Mouse (Mus musculus): ENCODE results near the gene Basp1. TPM values are rescaled to one million over a fixed set of nuclear protein-coding genes. Genes with fewer than 3 reads are reported as not detected.

The Basp1 gene
- polyA plus RNA-seq, 1 experiment from 2014 or later: 14.5 TPM

GRCm38 (mm10) chr15:25376914-25377313 lies 36.6 kb downstream of the Basp1 start:
- WGBS: 50% methylated on average over 3 of the region's 3 CpGs
- Histone ChIP-seq H3K4me1 (ENCODE audit: insufficient read depth, low read length) (peaks cover 6% of the 10 kb centered on the region; the same call in 1 of the 2 replicates), H3K27ac (ENCODE audit: low read length) (no peak overlapping the region)

GRCm38 (mm10) chr15:25373486-25373885 lies 40.1 kb downstream of the Basp1 start:
- Histone ChIP-seq H3K27ac (ENCODE audit: low read length) (no peak overlapping the region), H3K4me2 (replicated peaks; ENCODE audit: low read depth, low read length) (no peak overlapping the region), H3K36me3 (ENCODE audit: insufficient read depth, low read length) (no peaks in the 10 kb centered on the region), H3K9ac (replicated peaks; ENCODE audit: low read length) (no peak overlapping the region), H3K27me3 (ENCODE audit: insufficient read depth, low read length) (no peaks in the 10 kb centered on the region), H3K9me3 (ENCODE audit: low read length) (no peaks in the 10 kb centered on the region), H3K4me1 (ENCODE audit: insufficient read depth, low read length) (peaks cover 6% of the 10 kb centered on the region; the same call in 1 of the 2 replicates), H3K4me3 (ENCODE audit: low read length) (no peak overlapping the region)
- 75% methylated on average over 3 of the region's 3 CpGs for WGBS
- no peak for ATAC-seq (ENCODE audit: low FRiP score, low TSS enrichment)

More at GRCm38 (mm10) chr15:25376914-25377313, 36.6 kb downstream of the Basp1 start:
- Histone ChIP-seq H3K9ac (replicated peaks; ENCODE audit: low read length) (no peak overlapping the region), H3K4me2 (replicated peaks; ENCODE audit: low read depth, low read length) (no peak overlapping the region), H3K4me3 (ENCODE audit: low read length) (no peak overlapping the region), H3K27me3 (ENCODE audit: insufficient read depth, low read length) (no peaks in the 10 kb centered on the region), H3K36me3 (ENCODE audit: insufficient read depth, low read length) (no peaks in the 10 kb centered on the region), H3K9me3 (ENCODE audit: low read length) (no peaks in the 10 kb centered on the region)
- no peak; the same call in 1 of the 2 replicates for ATAC-seq (ENCODE audit: low FRiP score, low TSS enrichment)

GRCm38 (mm10) chr15:25369522-25369921 lies 44.0 kb downstream of the Basp1 start:
- Histone ChIP-seq H3K4me3 (ENCODE audit: low read length) (no peak overlapping the region), H3K27me3 (ENCODE audit: insufficient read depth, low read length) (no peaks in the 10 kb centered on the region), H3K9me3 (ENCODE audit: low read length) (no peaks in the 10 kb centered on the region), H3K9ac (replicated peaks; ENCODE audit: low read length) (no peak overlapping the region), H3K27ac (ENCODE audit: low read length) (no peak overlapping the region), H3K4me2 (replicated peaks; ENCODE audit: low read depth, low read length) (no peak overlapping the region), H3K36me3 (ENCODE audit: insufficient read depth, low read length) (no peaks in the 10 kb centered on the region), H3K4me1 (ENCODE audit: insufficient read depth, low read length) (0 out of 2 replicates have a peak, but pooled peaks cover 2% of the 10 kb centered on the region)
- no peak for ATAC-seq (ENCODE audit: low FRiP score, low TSS enrichment)
- WGBS: 76% methylated on average over 7 of the region's 7 CpGs

- Histone ChIP-seq H3K9ac (replicated peaks; ENCODE audit: low read length) (no peak overlapping the region), H3K9me3 (ENCODE audit: low read length) (no peaks in the 10 kb centered on the region), H3K4me2 (replicated peaks; ENCODE audit: low read depth, low read length) (no peak overlapping the region), H3K27ac (ENCODE audit: low read length) (no peak overlapping the region), H3K4me3 (ENCODE audit: low read length) (no peak overlapping the region), H3K36me3 (ENCODE audit: insufficient read depth, low read length) (no peaks in the 10 kb centered on the region; the same call in 1 of the 2 replicates), H3K27me3 (ENCODE audit: insufficient read depth, low read length) (no peaks in the 10 kb centered on the region), H3K4me1 (ENCODE audit: insufficient read depth, low read length) (0 out of 2 replicates have a peak, but pooled peaks cover 4% of the 10 kb centered on the region)
- 53% methylated on average over 5 of the region's 5 CpGs for WGBS
- no peak for ATAC-seq (ENCODE audit: low FRiP score, low TSS enrichment)
Measured at GRCm38 (mm10) chr15:25365503-25365902, 48.1 kb downstream of the Basp1 start.

- H3K9ac ChIP-seq (replicated peaks; ENCODE audit: low read length): peak overlapping the region; percentile 74
- WGBS: 35% methylated on average over 23 of the region's 23 CpGs
- ATAC-seq (ENCODE audit: low FRiP score, low TSS enrichment): 0 out of 2 replicates have a peak, but pooled peaks have one; percentile 14
- no peaks in the 10 kb centered on the region for H3K9me3 ChIP-seq (ENCODE audit: low read length)
- H3K27ac ChIP-seq (ENCODE audit: low read length): 0 out of 2 replicates have a peak overlapping the region, but pooled peaks have one; percentile 20
- H3K4me2 ChIP-seq (replicated peaks; ENCODE audit: low read depth, low read length): peak overlapping the region; percentile 77
- 0 out of 2 replicates have a peak, but pooled peaks cover 4% of the 10 kb centered on the region for H3K4me1 ChIP-seq (ENCODE audit: insufficient read depth, low read length)
- H3K27me3 ChIP-seq (ENCODE audit: insufficient read depth, low read length): no peaks in the 10 kb centered on the region
- peak overlapping the region; percentile 50 for H3K4me3 ChIP-seq (ENCODE audit: low read length)
- no peaks in the 10 kb centered on the region; the same call in 1 of the 2 replicates for H3K36me3 ChIP-seq (ENCODE audit: insufficient read depth, low read length)
Measured at GRCm38 (mm10) chr15:25364819-25365463, 48.6 kb downstream of the Basp1 start.

- Histone ChIP-seq H3K4me3 (ENCODE audit: low read length) (peak overlapping the region; percentile 50), H3K9me3 (ENCODE audit: low read length) (no peaks in the 10 kb centered on the region), H3K4me2 (replicated peaks; ENCODE audit: low read depth, low read length) (peak overlapping the region; percentile 77), H3K4me1 (ENCODE audit: insufficient read depth, low read length) (0 out of 2 replicates have a peak, but pooled peaks cover 4% of the 10 kb centered on the region), H3K36me3 (ENCODE audit: insufficient read depth, low read length) (no peaks in the 10 kb centered on the region; the same call in 1 of the 2 replicates), H3K9ac (replicated peaks; ENCODE audit: low read length) (peak overlapping the region; percentile 74), H3K27ac (ENCODE audit: low read length) (0 out of 2 replicates have a peak overlapping the region, but pooled peaks have one; percentile 20), H3K27me3 (ENCODE audit: insufficient read depth, low read length) (no peaks in the 10 kb centered on the region)
- WGBS: 12% methylated on average over 76 of the region's 97 CpGs
- ATAC-seq (ENCODE audit: low FRiP score, low TSS enrichment): peak; percentile 87
Measured at GRCm38 (mm10) chr15:25364160-25364818, 49.3 kb downstream of the Basp1 start.

GRCm38 (mm10) chr15:25363636-25364035 lies 49.9 kb downstream of the Basp1 start:
- 90% methylated on average over 9 of the region's 9 CpGs for WGBS
- Histone ChIP-seq H3K27ac (ENCODE audit: low read length) (no peak overlapping the region), H3K9me3 (ENCODE audit: low read length) (no peaks in the 10 kb centered on the region), H3K4me2 (replicated peaks; ENCODE audit: low read depth, low read length) (peak overlapping the region; percentile 77), H3K27me3 (ENCODE audit: insufficient read depth, low read length) (peaks cover 3% of the 10 kb centered on the region; the same call in 1 of the 2 replicates), H3K9ac (replicated peaks; ENCODE audit: low read length) (no peak overlapping the region), H3K36me3 (ENCODE audit: insufficient read depth, low read length) (no peaks in the 10 kb centered on the region; the same call in 1 of the 2 replicates), H3K4me3 (ENCODE audit: low read length) (no peak overlapping the region), H3K4me1 (ENCODE audit: insufficient read depth, low read length) (peaks cover 9% of the 10 kb centered on the region; the same call in 1 of the 2 replicates)
- no peak for ATAC-seq (ENCODE audit: low FRiP score, low TSS enrichment)

- Histone ChIP-seq H3K4me1 (ENCODE audit: insufficient read depth, low read length) (peaks cover 10% of the 10 kb centered on the region; the same call in 1 of the 2 replicates), H3K9me3 (ENCODE audit: low read length) (no peaks in the 10 kb centered on the region), H3K9ac (replicated peaks; ENCODE audit: low read length) (no peak overlapping the region), H3K27me3 (ENCODE audit: insufficient read depth, low read length) (peaks cover 3% of the 10 kb centered on the region; the same call in 1 of the 2 replicates), H3K36me3 (ENCODE audit: insufficient read depth, low read length) (no peaks in the 10 kb centered on the region; the same call in 1 of the 2 replicates), H3K4me3 (ENCODE audit: low read length) (no peak overlapping the region), H3K4me2 (replicated peaks; ENCODE audit: low read depth, low read length) (no peak overlapping the region), H3K27ac (ENCODE audit: low read length) (no peak overlapping the region)
- ATAC-seq (ENCODE audit: low FRiP score, low TSS enrichment): no peak
- WGBS: 60% methylated on average over 5 of the region's 5 CpGs
Measured at GRCm38 (mm10) chr15:25360825-25361224, 52.7 kb downstream of the Basp1 start.

- no peak overlapping the region for H3K9ac ChIP-seq (replicated peaks; ENCODE audit: low read length)
- H3K27me3 ChIP-seq (ENCODE audit: insufficient read depth, low read length): peaks cover 3% of the 10 kb centered on the region; the same call in 1 of the 2 replicates
- H3K27ac ChIP-seq (ENCODE audit: low read length): no peak overlapping the region
- H3K36me3 ChIP-seq (ENCODE audit: insufficient read depth, low read length): no peaks in the 10 kb centered on the region; the same call in 1 of the 2 replicates
- H3K4me3 ChIP-seq (ENCODE audit: low read length): no peak overlapping the region
- ATAC-seq (ENCODE audit: low FRiP score, low TSS enrichment): no peak; the same call in 1 of the 2 replicates
- no peaks in the 10 kb centered on the region for H3K9me3 ChIP-seq (ENCODE audit: low read length)
- H3K4me2 ChIP-seq (replicated peaks; ENCODE audit: low read depth, low read length): peak overlapping the region; percentile 33
- H3K4me1 ChIP-seq (ENCODE audit: insufficient read depth, low read length): peaks cover 5% of the 10 kb centered on the region; the same call in 1 of the 2 replicates
- WGBS: 52% methylated on average over 14 of the region's 14 CpGs
Measured at GRCm38 (mm10) chr15:25358680-25359097, 54.9 kb downstream of the Basp1 start.
